Mouse (Mus musculus): Measurements from ENCODE around the gene Gimd1. TPM values are rescaled to one million over a fixed set of nuclear protein-coding genes. Genes with fewer than 3 reads are reported as not detected.

Gimd1 gene
- polyA plus RNA-seq, 1 experiment from 2014 or later, result not detected

- Histone ChIP-seq H3K4me3 (ENCODE audit: low read depth, low read length) (peak within 1 kb of the TSS; percentile 83), H3K9ac (ENCODE audit: low read length) (peak within 1 kb of the TSS; percentile 83), H3K36me3 (ENCODE audit: control insufficient read depth, insufficient read depth, low read length) (no peaks in the 10 kb centered on the region), H3K27me3 (ENCODE audit: control insufficient read depth, insufficient read depth, low read length) (no peaks in the 10 kb centered on the region), H3K9me3 (ENCODE audit: control insufficient read depth, low read length) (no peaks in the 10 kb centered on the region), H3K27ac (ENCODE audit: low read depth, low read length) (peak within 1 kb of the TSS; percentile 76), H3K4me2 (peak within 1 kb of the TSS; percentile 71), H3K4me1 (ENCODE audit: control insufficient read depth, insufficient read depth, low read length) (peaks cover 8% of the 10 kb centered on the region)
- DNase-seq (ENCODE audit: low spot score, missing footprints), result peak; percentile 98
- under 1% methylated on average over 42 of the region's 42 CpGs for WGBS
- ATAC-seq (ENCODE audit: low FRiP score), result peak; percentile 99
Measured at GRCm38 (mm10) chr3:132683447-132684230, 54.0 kb downstream of the Gimd1 start, which contains the start of gene Tbck. Gene Tbck (plus strand): TSS chr3:132684144.

- H3K9ac ChIP-seq (ENCODE audit: low read length), result peak within 1 kb of the TSS; percentile 83
- ATAC-seq (ENCODE audit: low FRiP score) (no peak), DNase-seq (ENCODE audit: low spot score, missing footprints) (peak; percentile 84)
- no peaks in the 10 kb centered on the region for H3K36me3 ChIP-seq (ENCODE audit: control insufficient read depth, insufficient read depth, low read length)
- peak within 1 kb of the TSS; percentile 71 for H3K4me2 ChIP-seq
- no peaks in the 10 kb centered on the region for H3K9me3 ChIP-seq (ENCODE audit: control insufficient read depth, low read length)
- H3K4me1 ChIP-seq (ENCODE audit: control insufficient read depth, insufficient read depth, low read length), result peaks cover 8% of the 10 kb centered on the region
- peak within 1 kb of the TSS; percentile 76 for H3K27ac ChIP-seq (ENCODE audit: low read depth, low read length)
- no peaks in the 10 kb centered on the region for H3K27me3 ChIP-seq (ENCODE audit: control insufficient read depth, insufficient read depth, low read length)
- peak within 1 kb of the TSS; percentile 83 for H3K4me3 ChIP-seq (ENCODE audit: low read depth, low read length)
- 2% methylated on average over 27 of the region's 27 CpGs for WGBS
Measured at GRCm38 (mm10) chr3:132684231-132684928, 54.8 kb downstream of the Gimd1 start, which contains the start of gene Aimp1. Gene Aimp1 (minus strand): TSS chr3:132684370.

Other genes with a start within 250 kb of the Gimd1 start
- 23.1 and 27.4 TPM in 2 replicates for gene Tbck, start 54.3 kb downstream of the Gimd1 start, polyA plus RNA-seq (2014; fragmentation: Nextera tagmentation; extraction: Ambion mirVana)
- gene Aimp1, start 54.5 kb downstream of the Gimd1 start, polyA plus RNA-seq (2014; fragmentation: Nextera tagmentation; extraction: Ambion mirVana), result 87.0 and 94.1 TPM in 2 replicates